Mouse (Mus musculus) embryonic facial prominence, embryonic 10.5 days (tissue): ENCODE data around the gene Ech1. TPM values are rescaled to one million over a fixed set of nuclear protein-coding genes. Genes with fewer than 3 reads are reported as not detected.

Experiments
- DNase-seq: peaks from one replicate; pipeline ENCODE4 v3.0.0-alpha.2; 2017; ENCODE audit warnings: low spot score
- H3K27ac ChIP-seq: fragments of 300-500 bp; sonication (generic); replicated peaks from 2 replicates; pipeline ENCODE4 v1.5.1; 2016; ENCODE audit warnings: mild to moderate bottlenecking
- H3K27me3 ChIP-seq: fragments of 300-500 bp; sonication (generic); replicated peaks from 2 replicates; pipeline ENCODE4 v1.6.1; 2016; ENCODE audit warnings: low read depth, mild to moderate bottlenecking; ENCODE audit not compliant: poor library complexity, severe bottlenecking
- H3K36me3 ChIP-seq: fragments of 300-500 bp; sonication (generic); replicated peaks from 2 replicates; pipeline ENCODE4 v1.6.1; 2016; ENCODE audit warnings: mild to moderate bottlenecking, moderate library complexity
- H3K4me1 ChIP-seq: fragments of 300-500 bp; sonication (generic); 2 replicates; pipeline ENCODE4 v1.6.1; 2016
- H3K4me3 ChIP-seq: fragments of 300-500 bp; sonication (generic); 2 replicates; pipeline ENCODE4 v1.5.1; 2016; ENCODE audit warnings: mild to moderate bottlenecking, moderate library complexity
- H3K9me3 ChIP-seq: fragments of 300-500 bp; sonication (generic); 2 replicates; pipeline ENCODE4 v1.6.1; 2016; ENCODE audit warnings: mild to moderate bottlenecking
- WGBS: fragments of 180-500 bp; shearing (Covaris S2); methylation state at CpG from one replicate; pipeline ENCODE4 v1.1.7; 2016; 5-methylcytosine and 5-hydroxymethylcytosine counted together
- polyA plus RNA-seq: library from polyadenylated mRNA; unstranded; fragments of >200 nt; fragmentation: Nextera tagmentation; extraction: Ambion mirVana; gene quantifications from 2 replicates; pipeline ENCODE4 v1.2.1, GENCODE M21; 2016

Gene Ech1
- polyA plus RNA-seq, 1 experiment from 2014 or later: 81.7 TPM

DNA sequence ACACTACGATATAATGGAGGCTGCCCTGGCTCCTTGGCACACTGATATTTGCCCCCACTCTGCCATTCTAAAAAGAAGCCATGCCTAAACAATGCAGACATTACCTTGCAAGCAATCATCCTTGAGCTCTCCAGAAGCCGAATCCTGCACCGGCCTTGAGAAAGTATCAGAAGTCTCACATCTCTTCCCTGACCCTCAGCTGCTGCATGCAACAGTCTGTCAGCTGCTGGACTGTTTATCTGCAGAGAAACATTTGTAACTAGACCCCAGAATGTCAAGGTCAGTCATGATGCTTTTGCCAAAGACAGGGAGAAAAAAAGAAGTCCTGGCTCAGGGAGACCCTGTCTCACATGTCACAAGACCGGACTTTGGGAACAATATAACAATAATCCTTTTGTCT is 51.1 kb downstream of the Ech1 start:
- 72% methylated on average over 4 of the region's 4 CpGs for WGBS

DNA sequence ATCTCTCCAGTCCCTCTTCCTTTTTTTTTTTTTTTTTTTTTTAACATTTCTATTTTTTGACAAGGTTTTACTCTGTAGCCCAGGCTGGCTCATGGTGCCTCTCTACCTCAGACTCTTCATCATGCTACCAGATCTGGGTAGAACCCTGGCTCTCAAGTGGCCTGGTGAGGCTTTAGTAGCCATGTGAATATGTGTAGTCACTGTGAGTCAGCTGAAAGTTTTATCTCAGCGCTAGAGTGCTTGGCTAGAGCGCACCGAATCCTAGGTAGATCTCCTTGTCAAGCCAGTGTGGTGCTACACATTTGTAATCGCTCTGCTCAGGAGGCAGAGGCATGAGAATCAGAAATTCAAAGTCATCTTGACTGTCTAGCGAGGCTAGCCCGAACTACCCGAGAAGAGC is 52.1 kb downstream of the Ech1 start:
- no peak for DNase-seq
- Histone ChIP-seq H3K4me1 (peaks cover 36% of the 10 kb centered on the region), H3K27ac (no peak overlapping the region), H3K36me3 (no peaks in the 10 kb centered on the region), H3K9me3 (no peaks in the 10 kb centered on the region), H3K4me3 (no peak overlapping the region), H3K27me3 (no peaks in the 10 kb centered on the region)
- 91% methylated on average over 7 of the region's 7 CpGs for WGBS

More for the DNA sequence above, 51.1 kb downstream of the Ech1 start:
- Histone ChIP-seq H3K36me3 (no peaks in the 10 kb centered on the region), H3K4me3 (no peak overlapping the region), H3K27me3 (no peaks in the 10 kb centered on the region), H3K9me3 (no peaks in the 10 kb centered on the region), H3K27ac (no peak overlapping the region), H3K4me1 (peaks cover 25% of the 10 kb centered on the region)
- DNase-seq: no peak

DNA sequence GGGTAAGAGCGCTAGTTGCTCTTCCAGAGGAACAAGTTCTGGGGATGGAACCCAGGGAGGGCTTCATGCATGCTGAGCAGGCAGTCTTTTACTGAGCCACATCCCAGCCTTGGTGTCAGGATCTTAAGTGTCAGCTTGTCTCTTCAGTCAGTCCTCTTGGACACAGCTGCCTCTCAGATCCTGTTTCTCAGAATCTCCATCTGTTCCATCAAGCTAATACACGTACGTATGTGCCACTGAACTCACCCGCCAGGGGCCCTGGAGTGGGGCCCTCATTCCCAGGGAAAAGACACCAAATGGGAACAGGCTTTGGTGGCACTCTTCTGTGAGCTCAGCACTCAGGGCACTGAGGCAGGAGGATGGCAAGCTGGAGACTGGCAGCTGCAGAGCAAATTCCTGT is 52.8 kb downstream of the Ech1 start:
- H3K4me3 ChIP-seq: no peak overlapping the region

DNA sequence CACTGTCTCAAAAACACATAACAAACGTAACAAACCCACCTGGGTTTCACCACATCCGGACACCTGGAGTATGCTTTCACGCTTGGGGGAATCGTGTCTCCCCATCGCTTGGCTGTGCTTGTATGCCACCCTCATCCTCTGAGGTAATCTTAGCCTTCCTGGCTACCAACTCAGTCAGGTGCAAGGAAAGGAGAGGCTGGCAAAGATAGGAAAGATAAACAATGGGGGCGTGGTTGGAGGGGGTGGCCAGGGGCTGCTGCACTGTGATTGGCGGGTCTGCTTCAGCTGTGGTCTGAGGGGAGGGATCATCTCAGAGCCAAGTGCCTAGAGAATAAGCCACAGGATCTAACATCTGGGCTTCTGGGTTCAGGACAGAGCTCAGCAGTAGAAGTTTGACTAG is 54.6 kb downstream of the Ech1 start:
- DNase-seq: no peak
- H3K4me3 ChIP-seq: no peak overlapping the region
- 75% methylated on average over 7 of the region's 7 CpGs for WGBS
- no peaks in the 10 kb centered on the region for H3K9me3 ChIP-seq
- no peak overlapping the region for H3K27ac ChIP-seq
- H3K27me3 ChIP-seq: no peaks in the 10 kb centered on the region
- no peaks in the 10 kb centered on the region for H3K36me3 ChIP-seq
- peaks cover 26% of the 10 kb centered on the region for H3K4me1 ChIP-seq

More for the DNA sequence above, 52.8 kb downstream of the Ech1 start:
- Histone ChIP-seq H3K4me1 (peaks cover 37% of the 10 kb centered on the region), H3K27ac (no peak overlapping the region), H3K9me3 (no peaks in the 10 kb centered on the region), H3K27me3 (no peaks in the 10 kb centered on the region), H3K36me3 (no peaks in the 10 kb centered on the region)
- WGBS: 84% methylated on average over 4 of the region's 4 CpGs
- DNase-seq: peak; percentile 7

DNA sequence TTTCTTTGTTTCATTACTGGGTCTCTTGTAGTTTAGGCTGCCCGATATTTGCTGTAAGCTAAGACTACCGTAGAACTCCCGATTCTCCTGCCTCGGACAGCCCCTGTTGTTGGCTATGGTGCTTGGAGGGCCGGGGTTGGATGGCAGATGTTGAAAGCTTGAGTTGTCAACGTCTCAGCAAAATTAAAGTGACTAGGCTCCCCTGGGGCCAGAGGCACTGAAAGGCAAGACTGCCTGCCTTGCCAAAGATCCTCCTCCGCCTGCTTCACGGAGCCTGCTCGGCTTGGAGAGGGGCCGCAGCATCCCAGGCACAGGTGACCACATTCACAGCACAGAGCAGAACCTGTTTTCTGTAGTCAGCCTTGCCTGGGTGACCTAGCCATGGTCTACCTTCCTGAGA is 55.5 kb downstream of the Ech1 start:
- Histone ChIP-seq H3K27ac (no peak overlapping the region; the same call in 1 of the 2 replicates), H3K4me1 (peaks cover 25% of the 10 kb centered on the region), H3K4me3 (no peak overlapping the region), H3K9me3 (no peaks in the 10 kb centered on the region), H3K27me3 (0 out of 2 replicates have a peak, but pooled peaks cover under 1% of the 10 kb centered on the region), H3K36me3 (no peaks in the 10 kb centered on the region)
- DNase-seq: no peak
- 71% methylated on average over 10 of the region's 10 CpGs for WGBS

DNA sequence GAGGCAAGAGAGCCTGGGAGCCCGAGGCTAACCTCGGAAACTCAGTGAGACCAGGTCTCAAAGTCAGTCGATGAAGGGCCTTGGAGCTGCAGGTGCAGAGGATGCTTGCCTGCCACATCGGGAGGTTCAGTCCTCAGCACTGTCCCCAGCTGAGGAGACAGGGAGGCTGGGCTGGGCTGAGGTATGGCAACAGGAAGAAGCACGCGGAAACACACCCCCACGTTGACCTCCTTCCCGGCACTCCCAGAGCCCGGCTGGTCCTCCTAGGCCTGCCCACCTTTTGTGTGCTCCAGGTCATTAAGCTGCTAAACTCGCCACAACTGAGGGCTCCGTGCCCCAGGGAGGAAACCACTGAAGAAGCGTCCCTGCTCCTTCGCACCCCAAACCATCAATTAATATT is 56.2 kb downstream of the Ech1 start, which contains the start of gene Capn12:
Gene Capn12 (plus strand): TSS at position 224 of the 400 bp plus-strand sequence.
- Histone ChIP-seq H3K27ac (peak within 1 kb of the TSS; percentile 54), H3K27me3 (peaks cover 7% of the 10 kb centered on the region; the same call in 1 of the 2 replicates), H3K36me3 (no peaks in the 10 kb centered on the region), H3K4me1 (peaks cover 21% of the 10 kb centered on the region), H3K4me3 (no peak within 1 kb of the TSS), H3K9me3 (no peaks in the 10 kb centered on the region)
- WGBS: 41% methylated on average over 13 of the region's 13 CpGs
- no peak for DNase-seq

Other genes with a start within 250 kb of the Ech1 start
- gene Samd4b, start 227.1 kb upstream of the Ech1 start, polyA plus RNA-seq: 36.0 and 38.9 TPM in 2 replicates
- 70.1 and 75.8 TPM in 2 replicates for gene Pak4, start 227.0 kb upstream of the Ech1 start, polyA plus RNA-seq
- gene Acp7, start 193.9 kb upstream of the Ech1 start, polyA plus RNA-seq: not detected in 2 replicates
- 7.8 TPM in 2 replicates for gene Fbxo27, start 132.4 kb upstream of the Ech1 start, polyA plus RNA-seq
- gene Fbxo17, start 108.4 kb upstream of the Ech1 start, polyA plus RNA-seq: 11.9 and 14.3 TPM in 2 replicates
- 163 and 164 TPM in 2 replicates for gene Mrps12, start 83.4 kb upstream of the Ech1 start, polyA plus RNA-seq
- gene Sars2, start 83.2 kb upstream of the Ech1 start, polyA plus RNA-seq: 40.3 and 44.6 TPM in 2 replicates
- gene Ccer2, start 69.0 kb upstream of the Ech1 start, polyA plus RNA-seq: 0.49 and 2.1 TPM in 2 replicates
- 64.4 and 64.8 TPM in 2 replicates for gene Sirt2, start 58.5 kb upstream of the Ech1 start, polyA plus RNA-seq
- gene Nfkbib, start 57.7 kb upstream of the Ech1 start, polyA plus RNA-seq: 55.1 and 55.5 TPM in 2 replicates
- gene Rinl, start 36.2 kb upstream of the Ech1 start, polyA plus RNA-seq: 2.2 and 2.8 TPM in 2 replicates
- 325 and 346 TPM in 2 replicates for gene Hnrnpl, start 16.7 kb upstream of the Ech1 start, polyA plus RNA-seq
- 4.4 and 4.9 TPM in 2 replicates for gene Lgals4, start 8.6 kb downstream of the Ech1 start, polyA plus RNA-seq
- 0.63 and 1.9 TPM in 2 replicates for gene Lgals7, start 38.6 kb downstream of the Ech1 start, polyA plus RNA-seq
- gene Capn12, start 56.2 kb downstream of the Ech1 start, polyA plus RNA-seq: 0.44 and 0.55 TPM in 2 replicates
- gene Actn4, start 137.1 kb downstream of the Ech1 start, polyA plus RNA-seq: 260 and 269 TPM in 2 replicates
- gene Eif3k, start 156.6 kb downstream of the Ech1 start, polyA plus RNA-seq: 444 and 454 TPM in 2 replicates
- gene Map4k1, start 156.8 kb downstream of the Ech1 start, polyA plus RNA-seq: 11.6 and 14.4 TPM in 2 replicates